Mouse (Mus musculus): ENCODE results near the gene Sohlh2. TPM values are rescaled to one million over a fixed set of nuclear protein-coding genes. Genes with fewer than 3 reads are reported as not detected.

The Sohlh2 gene
- not detected in 2 replicates for polyA plus RNA-seq (2015; fragmentation: Nextera tagmentation; extraction: Ambion mirVana)

GRCm38 (mm10) chr3:55181766-55182165, at the start of gene Sohlh2:
Gene Sohlh2 (plus strand): TSS chr3:55182028.
- H3K9ac ChIP-seq (replicated peaks) = no peak within 1 kb of the TSS

DNA sequence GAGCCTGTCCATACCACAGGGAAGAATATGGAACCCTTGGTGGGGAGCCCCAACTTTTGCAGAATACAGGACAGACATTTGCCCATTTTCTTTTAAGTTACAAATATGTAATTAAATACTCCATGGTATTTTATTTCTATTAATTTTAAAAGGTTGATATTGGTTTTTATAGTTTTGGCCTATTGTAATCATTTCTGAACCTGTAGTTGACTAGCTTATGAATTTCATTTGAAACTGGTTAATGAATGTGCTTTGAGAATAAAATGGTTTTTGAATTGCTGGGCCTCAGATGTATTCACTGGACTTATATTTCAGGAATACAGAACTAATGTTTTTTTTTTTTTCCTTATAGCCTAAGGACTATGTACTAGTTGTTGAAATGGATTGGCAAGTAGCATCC, 44.8 kb upstream of the Sohlh2 start, which contains the start of gene Ccdc169:
TSS of gene Ccdc169 (plus strand) at position 301 of the 400 bp plus-strand sequence.
- H3K9ac ChIP-seq (replicated peaks) = no peak within 1 kb of the TSS
- no peaks in the 10 kb centered on the region for H3K27me3 ChIP-seq (ENCODE audit: insufficient read depth, low read length)
- H3K9me3 ChIP-seq (ENCODE audit: low read length) = no peaks in the 10 kb centered on the region
- no peak within 1 kb of the TSS for H3K27ac ChIP-seq (ENCODE audit: low read depth)
- H3K4me3 ChIP-seq (ENCODE audit: low read depth, low read length) = no peak within 1 kb of the TSS
- ATAC-seq = no peak
- H3K4me1 ChIP-seq (ENCODE audit: insufficient read depth) = no peaks in the 10 kb centered on the region
- TF ChIP-seq EP300 (IDR thresholded peaks at IDR 0.05; ENCODE audit: low read depth) (no peak), CTCF (IDR thresholded peaks at IDR 0.05; ENCODE audit: low read depth) (no peak)
- peaks cover 29% of the 10 kb centered on the region for H3K36me3 ChIP-seq (replicated peaks; ENCODE audit: insufficient read depth, low read length)
- H3K4me2 ChIP-seq (ENCODE audit: low read depth, low read length) = no peak within 1 kb of the TSS
- no peak for DNase-seq

More at GRCm38 (mm10) chr3:55181766-55182165, at the start of gene Sohlh2:
- H3K4me3 ChIP-seq (ENCODE audit: low read depth, low read length) = no peak within 1 kb of the TSS
- no peaks in the 10 kb centered on the region for H3K4me1 ChIP-seq (ENCODE audit: insufficient read depth)
- DNase-seq (no peak), ATAC-seq (no peak)
- no peak for TF ChIP-seq CTCF (IDR thresholded peaks at IDR 0.05; ENCODE audit: low read depth)
- no peak for TF ChIP-seq EP300 (IDR thresholded peaks at IDR 0.05; ENCODE audit: low read depth)
- WGBS (ENCODE audit: insufficient replicate concordance) = 83% methylated on average over 22 of the region's 22 CpGs
- H3K36me3 ChIP-seq (replicated peaks; ENCODE audit: insufficient read depth, low read length) = no peaks in the 10 kb centered on the region
- no peak within 1 kb of the TSS for H3K4me2 ChIP-seq (ENCODE audit: low read depth, low read length)
- no peaks in the 10 kb centered on the region for H3K27me3 ChIP-seq (ENCODE audit: insufficient read depth, low read length)
- no peak within 1 kb of the TSS for H3K27ac ChIP-seq (ENCODE audit: low read depth)
- H3K9me3 ChIP-seq (ENCODE audit: low read length) = no peaks in the 10 kb centered on the region

DNA sequence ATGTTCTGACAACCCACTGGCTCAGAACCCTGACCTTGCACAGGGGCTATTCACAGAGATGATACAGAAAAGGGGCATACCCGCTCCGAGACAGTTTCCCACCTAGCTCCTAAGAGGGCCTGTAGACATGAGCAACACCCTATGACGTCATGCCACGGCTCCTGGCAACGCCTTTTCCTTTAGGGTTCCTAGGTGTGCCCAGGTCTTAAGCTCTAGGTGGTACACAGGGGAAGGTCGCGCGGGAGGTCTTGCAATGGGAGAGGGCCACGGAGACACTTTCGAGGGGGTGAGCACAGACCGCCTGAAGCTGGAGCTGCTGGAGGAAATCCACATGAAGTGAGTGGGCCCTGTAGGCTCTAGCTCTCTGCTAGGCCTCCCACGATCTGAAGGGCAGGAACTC, 42.0 kb upstream of the Sohlh2 start:
- whole genome bisulfite sequencing (ENCODE audit: insufficient replicate concordance) = 89% methylated on average over 12 of the region's 12 CpGs
- TF ChIP-seq CTCF (IDR thresholded peaks at IDR 0.05; ENCODE audit: low read depth) (no peak), EP300 (IDR thresholded peaks at IDR 0.05; ENCODE audit: low read depth) (no peak)
- ATAC-seq = no peak

GRCm38 (mm10) chr3:55141401-55141800, 40.4 kb upstream of the Sohlh2 start:
- TF ChIP-seq CTCF (IDR thresholded peaks at IDR 0.05; ENCODE audit: low read depth) (no peak), EP300 (IDR thresholded peaks at IDR 0.05; ENCODE audit: low read depth) (no peak)
- H3K27ac ChIP-seq (ENCODE audit: low read depth) = no peak overlapping the region
- no peaks in the 10 kb centered on the region for H3K4me1 ChIP-seq (ENCODE audit: insufficient read depth)
- H3K27me3 ChIP-seq (ENCODE audit: insufficient read depth, low read length) = no peaks in the 10 kb centered on the region
- no peak for DNase-seq
- ATAC-seq = no peak
- H3K9ac ChIP-seq (replicated peaks) = no peak overlapping the region
- WGBS (ENCODE audit: insufficient replicate concordance) = 68% methylated on average over 2 of the region's 2 CpGs
- no peak overlapping the region for H3K4me2 ChIP-seq (ENCODE audit: low read depth, low read length)
- H3K9me3 ChIP-seq (ENCODE audit: low read length) = no peaks in the 10 kb centered on the region
- H3K4me3 ChIP-seq (ENCODE audit: low read depth, low read length) = no peak overlapping the region
- peaks cover 7% of the 10 kb centered on the region; the same call in 1 of the 2 replicates for H3K36me3 ChIP-seq (replicated peaks; ENCODE audit: insufficient read depth, low read length)

More for the DNA sequence above, 42.0 kb upstream of the Sohlh2 start:
- Histone ChIP-seq H3K4me2 (ENCODE audit: low read depth, low read length) (no peak overlapping the region), H3K27me3 (ENCODE audit: insufficient read depth, low read length) (no peaks in the 10 kb centered on the region), H3K27ac (ENCODE audit: low read depth) (no peak overlapping the region), H3K9ac (replicated peaks) (no peak overlapping the region), H3K9me3 (ENCODE audit: low read length) (no peaks in the 10 kb centered on the region), H3K4me1 (ENCODE audit: insufficient read depth) (no peaks in the 10 kb centered on the region), H3K4me3 (ENCODE audit: low read depth, low read length) (no peak overlapping the region), H3K36me3 (replicated peaks; ENCODE audit: insufficient read depth, low read length) (peaks cover 16% of the 10 kb centered on the region)
- no peak for DNase-seq

GRCm38 (mm10) chr3:55144916-55145315, 36.9 kb upstream of the Sohlh2 start:
- Histone ChIP-seq H3K4me2 (ENCODE audit: low read depth, low read length) (no peak overlapping the region), H3K9ac (replicated peaks) (no peak overlapping the region), H3K27ac (ENCODE audit: low read depth) (no peak overlapping the region), H3K27me3 (ENCODE audit: insufficient read depth, low read length) (no peaks in the 10 kb centered on the region), H3K9me3 (ENCODE audit: low read length) (no peaks in the 10 kb centered on the region), H3K36me3 (replicated peaks; ENCODE audit: insufficient read depth, low read length) (no peaks in the 10 kb centered on the region), H3K4me3 (ENCODE audit: low read depth, low read length) (no peak overlapping the region), H3K4me1 (ENCODE audit: insufficient read depth) (no peaks in the 10 kb centered on the region)
- no peak for TF ChIP-seq EP300 (IDR thresholded peaks at IDR 0.05; ENCODE audit: low read depth)
- no peak for TF ChIP-seq CTCF (IDR thresholded peaks at IDR 0.05; ENCODE audit: low read depth)
- 79% methylated on average over 4 of the region's 4 CpGs for WGBS (ENCODE audit: insufficient replicate concordance)
- no peak for DNase-seq
- no peak for ATAC-seq

DNA sequence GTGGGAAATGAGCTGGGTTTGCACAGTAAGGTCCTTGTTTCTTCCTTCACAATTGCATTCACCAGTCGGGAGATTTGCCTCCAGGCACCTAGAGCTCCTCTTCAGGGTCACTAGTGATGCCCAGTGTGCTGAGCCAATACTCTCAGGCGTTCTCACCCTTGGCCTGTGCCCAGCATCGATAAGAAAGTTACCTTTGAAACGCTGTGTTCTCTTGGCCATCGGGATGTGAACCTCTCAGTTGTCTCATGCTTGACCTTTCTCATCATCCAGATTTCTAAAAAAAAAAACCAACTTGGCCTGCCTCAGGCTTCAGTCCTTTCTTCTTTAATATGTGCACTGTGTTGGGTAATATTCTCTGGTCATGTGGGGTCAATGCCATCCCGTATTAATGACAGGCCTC, 35.4 kb upstream of the Sohlh2 start:
- 80% methylated on average over 6 of the region's 6 CpGs for WGBS (ENCODE audit: insufficient replicate concordance)
- Histone ChIP-seq H3K27ac (ENCODE audit: low read depth) (no peak overlapping the region), H3K4me3 (ENCODE audit: low read depth, low read length) (no peak overlapping the region), H3K27me3 (ENCODE audit: insufficient read depth, low read length) (no peaks in the 10 kb centered on the region), H3K36me3 (replicated peaks; ENCODE audit: insufficient read depth, low read length) (no peaks in the 10 kb centered on the region), H3K4me1 (ENCODE audit: insufficient read depth) (no peaks in the 10 kb centered on the region), H3K9ac (replicated peaks) (no peak overlapping the region), H3K4me2 (ENCODE audit: low read depth, low read length) (no peak overlapping the region), H3K9me3 (ENCODE audit: low read length) (no peaks in the 10 kb centered on the region)
- no peak for ATAC-seq
- TF ChIP-seq EP300 (IDR thresholded peaks at IDR 0.05; ENCODE audit: low read depth) = no peak
- TF ChIP-seq CTCF (IDR thresholded peaks at IDR 0.05; ENCODE audit: low read depth) = no peak
- DNase-seq = no peak

DNA sequence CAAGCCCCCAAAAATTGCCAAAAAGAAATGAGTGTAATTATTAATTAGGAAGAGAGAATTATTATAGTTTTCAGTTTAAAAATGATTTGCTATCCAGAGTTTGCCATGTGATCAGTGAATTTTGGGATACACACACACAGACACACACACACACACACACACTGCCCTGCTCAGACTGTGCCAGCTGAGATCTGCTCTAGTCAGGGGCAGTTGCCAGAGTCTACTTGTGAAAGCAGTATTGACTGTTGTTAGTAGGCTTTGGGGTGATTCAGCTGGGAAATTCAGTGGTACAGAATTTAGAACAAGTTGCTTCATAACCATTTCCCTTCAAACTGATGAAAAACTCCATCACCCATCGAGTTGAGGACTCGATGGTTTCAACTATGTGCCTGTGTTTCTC, 34.7 kb upstream of the Sohlh2 start:
- ATAC-seq = no peak
- WGBS (ENCODE audit: insufficient replicate concordance) = 64% methylated on average over 2 of the region's 2 CpGs
- no peak overlapping the region for H3K4me3 ChIP-seq (ENCODE audit: low read depth, low read length)
- no peak overlapping the region for H3K4me2 ChIP-seq (ENCODE audit: low read depth, low read length)
- no peak for DNase-seq
- no peaks in the 10 kb centered on the region for H3K27me3 ChIP-seq (ENCODE audit: insufficient read depth, low read length)
- no peak overlapping the region for H3K27ac ChIP-seq (ENCODE audit: low read depth)
- no peaks in the 10 kb centered on the region for H3K36me3 ChIP-seq (replicated peaks; ENCODE audit: insufficient read depth, low read length)
- TF ChIP-seq EP300 (IDR thresholded peaks at IDR 0.05; ENCODE audit: low read depth) (no peak), CTCF (IDR thresholded peaks at IDR 0.05; ENCODE audit: low read depth) (no peak)
- no peaks in the 10 kb centered on the region for H3K4me1 ChIP-seq (ENCODE audit: insufficient read depth)
- no peak overlapping the region for H3K9ac ChIP-seq (replicated peaks)
- no peaks in the 10 kb centered on the region for H3K9me3 ChIP-seq (ENCODE audit: low read length)
